23 mouse cellular contexts compared by ENCODE assay signal in the genomic region with DNA sequence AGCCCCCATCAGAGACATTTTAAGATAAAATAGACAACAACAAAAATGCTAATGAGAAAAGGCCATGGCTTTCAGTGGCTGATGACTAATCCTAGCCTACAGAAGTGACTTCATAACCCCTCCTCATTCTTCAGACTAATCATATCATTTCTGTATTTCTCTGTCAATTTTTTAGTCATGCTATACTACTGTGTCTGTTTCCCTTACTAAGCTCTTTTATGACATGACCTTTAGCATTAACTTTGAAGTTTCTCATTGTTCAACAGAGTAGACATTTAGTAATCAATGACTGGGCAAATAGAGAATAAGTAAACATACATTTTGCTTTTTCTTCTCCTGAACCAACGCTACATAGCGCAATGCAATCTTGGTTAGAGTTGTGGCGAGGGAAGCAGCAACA.
"Had no signal": no experiment of that assay in that cellular context is flagged by ENCODE, and none has a peak within 500 bp of the region (broad histone marks: within the 10 kb centered on the region; RNA-seq: fewer than 3 reads in every experiment).

No protein-coding gene starts in this region.

- H3K27ac ChIP-seq: limb, embryonic 13.5 days; liver, embryonic 13.5 days; lung, embryonic 15.5 days; midbrain, embryonic 10.5 days; neural tube, embryonic 12.5 days; neural tube, embryonic 15.5 days; stomach, embryonic 15.5 days had no signal

- H3K9ac ChIP-seq: limb, embryonic 13.5 days; liver, embryonic 13.5 days; lung, embryonic 15.5 days; neural tube, embryonic 12.5 days; neural tube, embryonic 15.5 days; stomach, embryonic 15.5 days had no signal

- H3K9me3 ChIP-seq: limb, embryonic 13.5 days; liver, embryonic 13.5 days; lung, embryonic 15.5 days; megakaryocyte, embryonic 14.5 days; midbrain, embryonic 10.5 days; neural tube, embryonic 12.5 days; neural tube, embryonic 15.5 days; stomach, embryonic 15.5 days had no signal

- H3K4me1 ChIP-seq: limb, embryonic 13.5 days; liver, embryonic 13.5 days; lung, embryonic 15.5 days; megakaryocyte, embryonic 14.5 days; midbrain, embryonic 10.5 days; neural tube, embryonic 12.5 days; neural tube, embryonic 15.5 days; stomach, embryonic 15.5 days had no signal

- DNase-seq: kidney, adult 18-20 months; kidney, adult 9 months; kidney, postnatal 14 days; kidney, postnatal 4 days; left cerebral cortex, postnatal 4 days; liver, embryonic 13.5 days; lung, adult 18-20 months; lung, postnatal 10 days; lung, postnatal 36 days; midbrain, embryonic 14.5 days; right cerebral cortex, adult 18-20 months; right cerebral cortex, postnatal 14 days; right cerebral cortex, postnatal 4 days; thymus, adult 2 months; thymus, postnatal 14 days; thymus, postnatal 4 days had no signal

- H3K4me3 ChIP-seq: limb, embryonic 13.5 days; liver, embryonic 13.5 days; lung, embryonic 15.5 days; megakaryocyte, embryonic 14.5 days; midbrain, embryonic 10.5 days; neural tube, embryonic 12.5 days; neural tube, embryonic 15.5 days; stomach, embryonic 15.5 days had no signal

- H3K27me3 ChIP-seq: limb, embryonic 13.5 days; liver, embryonic 13.5 days; lung, embryonic 15.5 days; megakaryocyte, embryonic 14.5 days; neural tube, embryonic 12.5 days; neural tube, embryonic 15.5 days; stomach, embryonic 15.5 days had no signal

- H3K4me2 ChIP-seq: limb, embryonic 13.5 days; liver, embryonic 13.5 days; lung, embryonic 15.5 days; neural tube, embryonic 12.5 days; neural tube, embryonic 15.5 days; stomach, embryonic 15.5 days had no signal
